Mouse (Mus musculus) embryonic fibroblast, embryonic 13.5 days (primary cell): ENCODE data around the gene Gpr183.

Experiments
- CTCF ChIP-seq: IDR thresholded peaks from 2 replicates; pipeline ENCODE4 v1.5.1; 2011; ENCODE audit warnings: mild to moderate bottlenecking, control low read depth, low read length, moderate library complexity, borderline replicate concordance; ENCODE audit not compliant: insufficient read depth
- POLR2A ChIP-seq: IDR thresholded peaks from 2 replicates; pipeline ENCODE4 v1.6.1; 2011; ENCODE audit warnings: low read depth, mild to moderate bottlenecking, control low read depth, low read length, moderate library complexity

DNA sequence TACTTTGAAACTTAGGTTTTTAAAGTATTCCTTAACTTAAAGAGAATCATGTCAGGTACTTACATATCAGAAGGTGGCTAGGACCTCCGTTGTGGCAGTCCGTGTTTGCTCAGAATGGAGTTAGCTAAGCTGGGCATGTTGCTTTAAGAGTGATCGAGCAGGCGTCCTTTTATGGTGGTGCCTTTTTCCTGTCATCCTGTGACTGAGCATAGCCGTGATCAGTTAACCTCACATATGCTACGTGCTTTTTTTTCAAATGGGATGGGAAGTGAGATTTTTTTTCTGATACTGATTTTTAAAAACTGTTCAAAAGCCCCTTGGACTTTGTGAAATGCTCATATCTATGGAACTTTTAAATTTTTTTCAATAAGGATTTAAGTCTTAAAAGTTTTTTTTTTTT is at the start of gene Gpr183:
- TF ChIP-seq CTCF (no peak), POLR2A (no peak)
